Mouse (Mus musculus): Measurements from ENCODE around the gene Prdm11. TPM values are rescaled to one million over a fixed set of nuclear protein-coding genes. Genes with fewer than 3 reads are reported as not detected.
A peak's percentile ranks its signal among the peaks of the same experiment; 100 is the strongest.

Prdm11 gene
- total RNA-seq, 1 experiment = 3.7 TPM

GRCm38 (mm10) chr2:92934312-92934982 lies 111.5 kb downstream of the Prdm11 start:
- Histone ChIP-seq H3K9ac (ENCODE audit: insufficient read depth, low read depth, low read length, poor library complexity, severe bottlenecking) (no peak overlapping the region), H3K9me3 (ENCODE audit: control insufficient read depth, insufficient read depth, low read depth, low read length) (no peaks in the 10 kb centered on the region), H3K36me3 (ENCODE audit: control insufficient read depth, insufficient read depth, low read length, poor library complexity, severe bottlenecking) (no peaks in the 10 kb centered on the region), H3K4me3 (ENCODE audit: insufficient read depth in 1 of 2, low read depth in 1 of 2, low read length in 2 of 2, poor library complexity in 1 of 2, severe bottlenecking in 1 of 2) (no peak overlapping the region), H3K4me1 (ENCODE audit: control insufficient read depth in 2 of 2, insufficient read depth in 2 of 2, low read length in 2 of 2, poor library complexity in 1 of 2) (peaks cover 6 to 25% of the 10 kb centered on the region in 2 experiments; a peak in 3 of 4 replicates), H3K27ac (ENCODE audit: insufficient read depth, low read depth, low read length, poor library complexity, severe bottlenecking) (peak overlapping the region; percentile 66)
- in situ Hi-C loops (cut with MboI; ENCODE audit: low sequenced_read_pairs in 2 of 2, unreplicated experiment in 2 of 2) = no loop called here
- DNase-seq (ENCODE audit: low read depth, low spot score) = no peak
- peak; percentile 51; the same call in 1 of the 2 replicates for TF ChIP-seq MAFK (IDR thresholded peaks at IDR 0.05; ENCODE audit: insufficient read depth, low read depth, low read length)
- TF ChIP-seq HCFC1 (IDR thresholded peaks at IDR 0.05; ENCODE audit: borderline replicate concordance, insufficient read depth, low read length) = no peak
- TF ChIP-seq ZC3H11A (IDR thresholded peaks at IDR 0.05; ENCODE audit: borderline replicate concordance, low read depth, low read length) = no peak
- TF ChIP-seq ZNF384 (IDR thresholded peaks at IDR 0.05; ENCODE audit: low read depth, low read length) = peak; percentile 23; the same call in 1 of the 2 replicates
- TF ChIP-seq CHD2 (IDR thresholded peaks at IDR 0.05; ENCODE audit: low read depth, low read length) = no peak

GRCm38 (mm10) chr2:92933379-92933778 lies 112.6 kb downstream of the Prdm11 start:
- DNase-seq (ENCODE audit: low read depth, low spot score) = no peak
- in situ Hi-C loops (cut with MboI; ENCODE audit: low sequenced_read_pairs in 2 of 2, unreplicated experiment in 2 of 2) = no loop called here
- Histone ChIP-seq H3K27ac (ENCODE audit: insufficient read depth, low read depth, low read length, poor library complexity, severe bottlenecking) (no peak overlapping the region), H3K9me3 (ENCODE audit: control insufficient read depth, insufficient read depth, low read depth, low read length) (no peaks in the 10 kb centered on the region), H3K4me1 (ENCODE audit: control insufficient read depth in 2 of 2, insufficient read depth in 2 of 2, low read length in 2 of 2, poor library complexity in 1 of 2) (peaks cover 6 to 25% of the 10 kb centered on the region in 2 experiments; a peak in 3 of 4 replicates), H3K4me3 (ENCODE audit: insufficient read depth in 1 of 2, low read depth in 1 of 2, low read length in 2 of 2, poor library complexity in 1 of 2, severe bottlenecking in 1 of 2) (no peak overlapping the region), H3K9ac (ENCODE audit: insufficient read depth, low read depth, low read length, poor library complexity, severe bottlenecking) (no peak overlapping the region), H3K36me3 (ENCODE audit: control insufficient read depth, insufficient read depth, low read length, poor library complexity, severe bottlenecking) (no peaks in the 10 kb centered on the region)
- TF ChIP-seq ZNF384 (IDR thresholded peaks at IDR 0.05; ENCODE audit: low read depth, low read length) (no peak), ZC3H11A (IDR thresholded peaks at IDR 0.05; ENCODE audit: borderline replicate concordance, low read depth, low read length) (no peak), MAFK (IDR thresholded peaks at IDR 0.05; ENCODE audit: insufficient read depth, low read depth, low read length) (no peak), CHD2 (IDR thresholded peaks at IDR 0.05; ENCODE audit: low read depth, low read length) (no peak), HCFC1 (IDR thresholded peaks at IDR 0.05; ENCODE audit: borderline replicate concordance, insufficient read depth, low read length) (no peak)

- DNase-seq (ENCODE audit: low read depth, low spot score) = no peak
- no peak overlapping the region for H3K4me3 ChIP-seq (ENCODE audit: insufficient read depth in 1 of 2, low read depth in 1 of 2, low read length in 2 of 2, poor library complexity in 1 of 2, severe bottlenecking in 1 of 2)
- no peak overlapping the region for H3K27ac ChIP-seq (ENCODE audit: insufficient read depth, low read depth, low read length, poor library complexity, severe bottlenecking)
- no peaks in the 10 kb centered on the region for H3K9me3 ChIP-seq (ENCODE audit: control insufficient read depth, insufficient read depth, low read depth, low read length)
- H3K36me3 ChIP-seq (ENCODE audit: control insufficient read depth, insufficient read depth, low read length, poor library complexity, severe bottlenecking) = no peaks in the 10 kb centered on the region
- in situ Hi-C loops (cut with MboI; ENCODE audit: low sequenced_read_pairs in 2 of 2, unreplicated experiment in 2 of 2) = no loop called here
- H3K9ac ChIP-seq (ENCODE audit: insufficient read depth, low read depth, low read length, poor library complexity, severe bottlenecking) = no peak overlapping the region
- no peak for TF ChIP-seq CHD2 (IDR thresholded peaks at IDR 0.05; ENCODE audit: low read depth, low read length)
- no peak for TF ChIP-seq ZC3H11A (IDR thresholded peaks at IDR 0.05; ENCODE audit: borderline replicate concordance, low read depth, low read length)
- no peak for TF ChIP-seq MAFK (IDR thresholded peaks at IDR 0.05; ENCODE audit: insufficient read depth, low read depth, low read length)
- TF ChIP-seq HCFC1 (IDR thresholded peaks at IDR 0.05; ENCODE audit: borderline replicate concordance, insufficient read depth, low read length) = no peak
- TF ChIP-seq ZNF384 (IDR thresholded peaks at IDR 0.05; ENCODE audit: low read depth, low read length) = no peak
- H3K4me1 ChIP-seq (ENCODE audit: control insufficient read depth in 2 of 2, insufficient read depth in 2 of 2, low read length in 2 of 2, poor library complexity in 1 of 2) = peaks cover 4 to 14% of the 10 kb centered on the region in 2 experiments; a peak in 3 of 4 replicates
Measured at GRCm38 (mm10) chr2:92931061-92931460, 114.9 kb downstream of the Prdm11 start.

GRCm38 (mm10) chr2:92929696-92930095 lies 116.3 kb downstream of the Prdm11 start:
- no peaks in the 10 kb centered on the region for H3K9me3 ChIP-seq (ENCODE audit: control insufficient read depth, insufficient read depth, low read depth, low read length)
- in situ Hi-C loops (cut with MboI; ENCODE audit: low sequenced_read_pairs in 2 of 2, unreplicated experiment in 2 of 2) = no loop called here
- TF ChIP-seq ZC3H11A (IDR thresholded peaks at IDR 0.05; ENCODE audit: borderline replicate concordance, low read depth, low read length) (no peak), ZNF384 (IDR thresholded peaks at IDR 0.05; ENCODE audit: low read depth, low read length) (no peak), CHD2 (IDR thresholded peaks at IDR 0.05; ENCODE audit: low read depth, low read length) (no peak)

More at GRCm38 (mm10) chr2:92929696-92930095, 116.3 kb downstream of the Prdm11 start:
- H3K36me3 ChIP-seq (ENCODE audit: control insufficient read depth, insufficient read depth, low read length, poor library complexity, severe bottlenecking) = no peaks in the 10 kb centered on the region
- H3K4me1 ChIP-seq (ENCODE audit: control insufficient read depth in 2 of 2, insufficient read depth in 2 of 2, low read length in 2 of 2, poor library complexity in 1 of 2) = peaks cover 4 to 6% of the 10 kb centered on the region in 2 experiments; a peak in 2 of 4 replicates
- DNase-seq (ENCODE audit: low read depth, low spot score) = no peak
- H3K9ac ChIP-seq (ENCODE audit: insufficient read depth, low read depth, low read length, poor library complexity, severe bottlenecking) = no peak overlapping the region
- H3K4me3 ChIP-seq (ENCODE audit: insufficient read depth in 1 of 2, low read depth in 1 of 2, low read length in 2 of 2, poor library complexity in 1 of 2, severe bottlenecking in 1 of 2) = no peak overlapping the region
- H3K27ac ChIP-seq (ENCODE audit: insufficient read depth, low read depth, low read length, poor library complexity, severe bottlenecking) = no peak overlapping the region

Measured in ES-E14 (cell line).